ENCODE assay signal across 39 mouse cellular contexts in genomic region chr7:26061197-26061596, GRCm38 (mm10). TPM values are rescaled to one million over a fixed set of nuclear protein-coding genes. Genes with fewer than 3 reads are reported as not detected.
"Had no signal": no experiment of that assay in that cellular context is flagged by ENCODE, and none has a peak within 500 bp of the region (broad histone marks: within the 10 kb centered on the region; RNA-seq: fewer than 3 reads in every experiment).

Gene Cyp2b13, plus strand, starts transcription at chr7:26061497.

RNA-seq across cellular contexts. Expression of gene Cyp2b13, which starts in this region (rescaled TPM):
- total RNA-seq: heart, postnatal 10 days; heart, postnatal 25 days; heart, postnatal 36 days; hematopoietic stem cell, adult 5-6 weeks; layer of hippocampus, adult 18-20 months; layer of hippocampus, adult 2 months; layer of hippocampus, adult 8-10 months; layer of hippocampus, postnatal 10 days; layer of hippocampus, postnatal 14 days; layer of hippocampus, postnatal 25 days; layer of hippocampus, postnatal 36 days; left cerebral cortex, adult 18-20 months had no signal
- polyA plus RNA-seq: heart, embryonic 10.5 days; heart, embryonic 11.5 days; heart, embryonic 12.5 days; heart, embryonic 13.5 days; heart, embryonic 14.5 days; heart, embryonic 15.5 days; heart, embryonic 16.5 days; heart, postnatal 0 days; hindbrain, embryonic 10.5 days; hindbrain, embryonic 11.5 days; hindbrain, embryonic 12.5 days; hindbrain, embryonic 13.5 days; hindbrain, embryonic 14.5 days; hindbrain, embryonic 15.5 days; hindbrain, embryonic 16.5 days; hindbrain, postnatal 0 days; inflammation-experienced regulatory T-cells, adult 6 months; intestine, embryonic 14.5 days; intestine, embryonic 15.5 days; intestine, embryonic 16.5 days; intestine, postnatal 0 days; kidney, adult 2 months; kidney, embryonic 14.5 days; kidney, embryonic 15.5 days; kidney, embryonic 16.5 days; kidney, postnatal 0 days; large intestine, adult 2 months had no signal
